Mouse (Mus musculus): ENCODE measurements at regions not wholly inside any gene's neighbourhood (a gene's known extent, or its start where the extent isn't known, plus 50 kb on each side); places are given as distances from the start of the nearest gene placed in this dataset.

- no peak for TF ChIP-seq CTCF (IDR thresholded peaks at IDR 0.05)
- TF ChIP-seq EP300 (IDR thresholded peaks at IDR 0.05), result no peak
Observed at GRCm38 (mm10) chr1:168908684-168909175, 476.7 kb upstream of the Pbx1 start.
